Mouse (Mus musculus) cerebellum, postnatal 4 days (tissue): ENCODE measurements around the gene Afmid.

Experiments used
- DNase-seq, 2 experiments: peaks; one replicate each; pipeline ENCODE4 v3.0.0; 2022; ENCODE audit warnings: low spot score in 2 of 2, mixed read lengths in 1 of 2

Afmid gene

DNA sequence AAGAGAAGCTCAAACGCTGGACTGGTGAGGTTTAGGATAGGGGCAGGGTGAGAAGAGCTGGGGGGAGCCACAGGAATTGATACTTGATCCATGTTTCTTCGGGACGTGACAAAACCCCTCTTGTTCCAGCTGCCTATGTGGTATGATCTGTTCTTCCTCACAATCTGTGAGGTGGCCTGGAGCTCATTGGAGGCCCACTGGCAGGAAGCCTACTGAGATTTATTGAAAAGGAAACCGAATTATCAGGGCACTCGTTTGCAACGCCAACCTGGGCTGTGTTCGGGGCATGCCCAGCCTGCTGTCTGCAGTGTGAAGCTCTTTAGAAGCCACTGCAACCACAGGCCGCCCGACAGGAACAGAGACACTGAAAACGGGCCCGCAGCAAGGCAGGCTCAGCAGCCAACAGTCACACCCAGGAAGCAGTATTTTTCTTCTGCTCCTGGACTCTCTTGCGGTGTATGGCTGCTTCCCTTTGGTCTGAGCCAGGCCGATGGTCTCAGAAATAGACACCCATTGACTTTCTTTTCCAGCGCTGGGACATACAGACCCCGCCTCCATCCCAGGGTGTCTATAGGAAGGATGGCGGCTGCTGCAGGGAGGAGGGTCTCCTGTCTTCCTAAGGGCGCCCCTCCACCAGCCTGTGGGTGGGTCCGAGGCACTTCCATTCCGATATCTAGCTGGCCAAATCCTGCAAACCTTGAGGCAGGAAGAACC is 22.7 kb downstream of the Afmid start:
- DNase-seq, result no peak

DNA sequence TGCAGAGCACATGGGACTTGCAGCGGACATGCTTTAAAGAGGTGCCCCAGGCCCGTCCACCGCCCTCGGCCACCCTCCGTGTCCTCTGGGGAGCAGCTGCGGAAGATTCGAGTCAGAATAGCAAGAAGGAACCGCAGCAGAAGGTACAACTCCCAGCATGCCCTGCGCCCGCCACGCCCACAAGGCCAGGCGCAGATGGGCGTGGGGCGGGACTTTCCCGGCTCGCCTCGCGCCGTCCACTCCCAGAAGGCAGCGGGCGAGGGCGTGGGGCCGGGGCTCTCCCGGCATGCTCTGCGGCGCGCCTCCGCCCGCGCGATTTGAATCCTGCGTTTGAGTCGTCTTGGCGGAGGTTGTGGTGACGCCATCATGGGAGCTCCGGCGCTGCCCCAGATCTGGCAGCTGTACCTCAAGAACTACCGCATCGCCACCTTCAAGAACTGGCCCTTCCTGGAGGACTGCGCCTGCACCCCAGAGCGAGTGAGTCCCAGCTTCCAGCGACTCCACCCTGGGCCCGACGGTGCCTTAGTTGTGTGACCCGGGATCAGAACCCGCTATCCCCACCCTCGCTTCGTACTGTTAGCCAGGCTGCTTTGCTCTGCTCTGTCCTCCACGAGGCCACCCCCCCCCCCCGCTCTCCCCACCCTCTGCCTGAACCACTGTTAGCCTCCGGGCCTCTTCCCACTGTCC is 23.4 kb downstream of the Afmid start, which contains the start of gene Birc5:
Gene Birc5, plus strand, starts transcription at position 267 of the 687 bp plus-strand sequence.
- peak; percentile 89 to 97 for DNase-seq

DNA sequence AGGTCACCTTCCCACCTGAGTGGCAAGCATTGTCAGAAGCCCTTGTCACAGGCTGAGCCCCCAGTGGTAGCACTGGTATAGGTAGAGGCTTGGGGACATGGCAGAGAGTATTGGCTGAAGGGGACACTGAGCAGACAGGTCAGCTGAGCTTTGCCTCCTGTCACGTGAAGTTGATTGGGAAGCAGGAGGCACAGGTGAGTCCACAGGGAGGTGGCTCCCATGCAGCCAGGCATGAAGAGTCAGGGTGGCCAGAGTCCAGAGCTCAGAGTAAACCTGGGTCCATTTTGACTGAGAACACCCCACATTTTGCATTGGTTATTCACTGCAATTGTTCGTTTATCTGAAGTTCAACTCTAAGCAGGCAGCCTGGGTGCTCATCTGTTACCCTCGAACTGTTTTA is 27.2 kb downstream of the Afmid start:
- no peak for DNase-seq

DNA sequence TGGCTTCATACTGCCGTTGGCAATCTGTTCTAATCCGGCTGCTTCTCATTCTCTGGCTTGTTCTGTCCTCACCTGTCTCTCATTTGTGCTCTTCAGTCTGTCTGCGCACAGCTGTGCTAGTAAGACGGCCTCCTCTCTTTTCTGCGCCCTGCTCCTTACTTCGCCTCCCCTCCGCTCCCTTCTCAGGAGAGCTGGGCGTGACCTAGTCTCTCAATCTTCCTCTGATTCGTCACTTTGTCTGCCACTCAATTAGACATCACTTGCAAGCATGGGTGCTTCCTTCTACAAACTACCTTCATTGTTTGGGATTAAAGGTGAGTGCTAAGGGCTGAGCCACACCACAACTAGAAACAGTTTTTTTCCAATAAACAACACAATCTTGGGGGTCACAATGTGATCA is 28.5 kb downstream of the Afmid start:
- no peak for DNase-seq

DNA sequence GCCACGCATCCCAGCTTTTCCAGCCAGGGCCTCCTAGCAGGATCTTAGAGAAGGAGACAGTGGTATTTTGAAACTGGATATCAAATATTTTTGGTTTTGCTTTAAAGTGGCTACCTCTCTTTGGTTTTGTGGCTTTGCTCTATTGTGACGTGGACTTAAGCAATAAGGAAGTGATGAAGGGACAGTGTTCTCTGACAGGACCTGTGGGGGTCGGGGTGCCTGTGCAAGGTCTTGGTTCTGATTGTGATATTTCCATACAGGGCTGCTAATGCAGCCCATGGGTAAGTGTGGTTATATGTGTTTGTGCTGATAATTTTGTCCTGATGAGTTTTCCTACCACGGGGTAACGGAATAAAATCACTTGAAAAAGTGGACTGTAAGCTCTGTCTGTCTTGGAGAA is 29.6 kb downstream of the Afmid start:
- DNase-seq, result no peak

DNA sequence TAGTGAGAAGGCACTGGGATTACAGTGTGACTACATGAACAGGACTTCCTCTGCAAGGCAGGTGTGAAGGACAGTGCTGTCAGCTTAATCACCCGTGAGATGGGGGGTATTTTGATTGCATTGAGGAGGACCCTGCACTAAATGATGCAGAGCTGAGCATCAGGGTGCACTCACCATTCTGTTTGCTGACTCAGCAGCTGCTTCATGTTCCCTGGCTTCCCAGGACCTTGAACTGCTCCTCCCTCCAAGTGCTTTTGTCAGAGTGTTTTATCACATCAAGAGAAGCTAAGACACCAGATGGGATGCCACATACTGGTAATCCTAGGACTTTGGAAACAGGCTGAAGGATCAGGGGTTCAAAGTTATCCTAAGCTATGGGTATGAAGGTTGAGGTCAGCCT is 30.3 kb downstream of the Afmid start:
- no peak for DNase-seq

DNA sequence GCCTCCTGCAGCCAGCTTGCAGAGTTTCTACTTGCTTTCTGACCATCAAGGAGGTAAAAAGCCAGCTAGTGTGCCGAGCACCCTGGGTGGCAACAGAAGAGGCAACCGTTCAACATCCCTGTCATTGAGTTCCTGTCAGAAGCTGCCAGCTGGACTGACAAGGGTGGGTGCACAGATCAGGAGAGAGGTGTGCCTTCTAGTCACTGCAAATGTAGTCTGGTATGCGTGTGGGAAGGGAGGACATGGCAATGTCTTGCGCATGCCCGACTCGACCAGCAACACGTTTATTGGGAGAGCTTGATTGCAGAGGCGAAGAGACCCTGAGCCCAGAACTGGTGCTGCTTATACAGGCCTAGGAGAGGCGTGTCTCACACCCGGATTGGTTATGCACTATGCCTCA is 31.7 kb downstream of the Afmid start:
- no peak for DNase-seq

DNA sequence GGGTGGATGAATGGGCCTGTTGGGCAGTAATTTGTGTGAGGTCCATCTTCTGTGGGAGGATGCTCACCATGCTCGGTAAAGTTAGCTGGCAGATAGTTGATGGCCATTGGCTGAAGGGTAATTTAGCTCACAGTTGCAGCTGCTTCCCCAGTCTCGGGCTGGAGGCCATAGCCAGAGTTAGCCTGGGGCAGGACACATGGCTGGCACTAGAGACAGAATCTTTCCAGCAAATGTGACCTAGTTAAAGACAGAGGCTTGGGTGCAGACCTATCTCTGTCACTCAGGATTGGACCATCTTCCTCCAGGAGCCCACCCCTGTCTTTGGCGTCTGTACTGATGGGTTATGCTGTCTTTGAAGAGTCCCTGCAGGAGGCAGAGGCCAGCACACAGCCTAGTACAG is 32.7 kb downstream of the Afmid start:
- DNase-seq, result no peak

DNA sequence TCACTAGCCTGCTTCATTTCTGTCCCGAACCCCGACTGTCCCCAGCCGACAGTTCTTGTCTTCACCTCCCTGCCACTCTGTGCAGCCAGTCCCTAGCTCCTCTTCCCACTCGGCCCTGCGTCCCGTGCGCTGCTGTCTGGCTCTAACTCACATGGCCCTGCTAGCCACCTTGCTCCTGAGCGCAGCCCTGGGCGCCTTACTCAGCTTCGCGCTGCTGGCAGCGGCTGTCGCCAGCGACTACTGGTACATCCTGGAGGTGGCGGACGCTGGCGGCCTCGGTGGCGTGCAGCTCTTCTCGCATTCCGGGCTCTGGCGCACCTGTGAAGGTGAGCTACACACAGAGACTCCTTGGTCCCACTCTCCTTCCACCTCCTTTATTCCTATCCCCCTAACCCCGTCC is 34.9 kb downstream of the Afmid start, which contains the start of gene Tmem235:
Gene Tmem235, plus strand, starts transcription at position 152 of the 400 bp plus-strand sequence.
- DNase-seq, result no peak

DNA sequence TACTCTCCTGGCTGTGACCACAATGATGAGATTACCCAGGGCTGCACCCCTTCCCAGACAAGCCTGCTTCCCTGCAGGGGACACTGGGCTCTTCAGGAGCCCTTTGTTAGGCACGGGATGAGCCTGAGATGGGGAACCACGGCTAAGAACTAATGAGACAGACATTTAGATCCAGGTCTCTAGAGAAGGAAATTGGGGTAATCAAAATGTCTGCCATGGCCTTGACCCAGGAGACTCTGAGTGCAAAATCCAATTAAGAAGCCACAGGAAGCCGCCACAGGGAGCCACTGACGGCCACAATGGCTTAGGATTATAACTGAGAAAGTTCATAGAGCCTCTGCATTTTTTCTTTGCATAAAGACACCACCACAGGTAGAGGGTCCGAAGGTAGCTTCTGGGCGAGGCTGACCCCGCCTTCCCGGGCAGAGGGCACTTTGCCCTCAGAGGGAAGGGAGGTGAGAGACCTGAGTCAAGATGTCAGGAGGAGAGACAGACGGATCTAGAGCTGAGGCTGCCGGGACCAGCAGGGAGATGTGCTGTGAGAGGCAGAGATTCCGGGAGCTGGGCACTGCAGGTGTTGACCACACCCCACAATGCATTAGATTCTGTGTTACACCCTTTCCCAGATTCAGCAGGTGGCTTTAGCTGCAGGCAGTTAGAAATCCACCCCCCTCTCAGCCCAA is 37.6 kb downstream of the Afmid start:
- no peak for DNase-seq

DNA sequence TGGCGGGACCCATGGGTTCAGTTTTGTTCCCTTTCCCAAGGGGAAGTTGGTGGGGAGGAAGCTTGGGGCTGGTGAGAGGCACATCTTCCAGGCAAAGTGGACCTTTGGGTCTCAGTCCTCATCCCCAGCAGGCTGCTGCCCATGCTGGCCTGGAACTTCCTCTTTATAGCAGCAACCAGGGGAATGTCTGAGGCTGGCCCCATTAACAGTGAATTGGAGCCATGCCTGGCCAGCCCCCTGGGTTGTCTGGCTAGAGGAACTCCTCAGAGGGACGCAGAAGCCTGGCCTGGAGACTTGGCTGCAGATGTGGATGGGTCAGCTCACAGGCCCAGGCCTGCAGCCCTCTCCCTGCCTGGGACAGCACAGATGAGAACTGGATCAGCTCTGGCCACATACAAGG is 39.1 kb downstream of the Afmid start:
- DNase-seq, result no peak

DNA sequence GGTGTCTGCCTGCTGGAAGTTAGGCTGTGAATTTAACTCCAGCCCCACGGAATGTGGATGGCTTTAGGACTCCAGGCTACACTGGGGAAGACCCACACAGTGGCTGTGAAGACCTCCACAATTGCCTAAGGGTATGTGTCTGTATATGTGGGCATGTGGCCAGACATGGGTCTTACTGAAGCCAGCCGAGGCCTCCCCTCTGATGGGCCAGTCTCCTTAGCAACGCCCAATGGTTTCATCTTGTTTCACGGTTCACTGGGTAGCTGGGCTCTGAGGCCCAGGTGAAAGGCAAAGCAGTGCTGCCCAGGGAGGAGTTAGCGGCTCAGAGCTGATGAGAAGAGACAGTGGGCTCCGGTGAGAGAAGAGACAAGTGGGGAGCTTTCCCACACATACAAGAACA is 40.3 kb downstream of the Afmid start:
- no peak for DNase-seq

DNA sequence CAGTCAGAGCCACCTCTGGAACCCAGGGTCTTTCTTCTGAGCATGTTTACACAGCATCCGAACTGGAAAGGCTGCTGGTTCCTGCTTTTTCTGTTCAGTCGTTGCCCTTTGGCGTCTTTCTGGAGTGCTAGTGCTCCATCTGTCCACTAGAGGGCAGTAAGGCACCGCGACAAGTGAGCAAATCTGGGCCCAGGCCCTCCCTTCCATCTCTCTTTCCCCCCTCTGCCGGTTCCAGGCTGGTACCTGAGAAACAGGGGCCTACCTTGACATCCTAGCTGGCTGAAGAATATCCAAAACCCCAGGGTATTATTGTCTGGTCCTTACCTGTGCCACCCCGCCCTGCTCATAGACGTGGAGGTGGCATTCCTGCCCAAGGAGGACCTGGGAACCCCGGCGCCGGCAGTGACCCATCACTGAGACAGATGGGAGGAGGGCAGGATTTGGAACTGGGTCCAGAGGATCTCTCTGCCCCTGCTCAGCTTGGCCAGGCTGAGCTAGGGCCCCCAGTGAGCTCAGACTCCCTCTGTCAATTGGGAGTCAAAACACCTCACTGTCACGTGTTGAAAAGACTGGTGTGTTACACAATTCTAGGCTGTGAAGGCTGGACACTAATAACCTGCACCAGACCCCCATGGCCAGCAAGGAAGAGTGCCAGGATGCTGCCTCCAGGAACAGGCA is 45.1 kb downstream of the Afmid start:
- peak; percentile 64 to 81 for DNase-seq

DNA sequence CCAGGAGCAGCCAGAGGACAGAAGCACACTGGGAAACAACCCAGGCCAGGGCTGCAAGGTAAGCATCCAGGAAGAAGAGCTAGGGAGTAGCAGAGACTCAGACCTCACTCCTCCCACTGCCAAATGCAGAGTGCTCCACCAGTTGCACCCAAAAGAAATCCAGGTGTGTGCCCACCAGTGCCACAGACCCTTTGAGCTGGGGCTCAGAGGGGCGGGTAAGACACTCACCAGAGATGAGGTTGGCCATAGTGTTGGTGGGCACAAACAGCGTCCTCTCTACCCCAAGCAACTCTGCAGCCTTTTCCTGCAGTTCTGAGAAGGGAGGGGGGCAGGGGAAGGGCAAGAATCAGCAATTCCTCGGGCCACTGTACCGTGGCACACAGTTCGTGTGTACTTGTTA is 45.7 kb downstream of the Afmid start:
- DNase-seq, result no peak

DNA sequence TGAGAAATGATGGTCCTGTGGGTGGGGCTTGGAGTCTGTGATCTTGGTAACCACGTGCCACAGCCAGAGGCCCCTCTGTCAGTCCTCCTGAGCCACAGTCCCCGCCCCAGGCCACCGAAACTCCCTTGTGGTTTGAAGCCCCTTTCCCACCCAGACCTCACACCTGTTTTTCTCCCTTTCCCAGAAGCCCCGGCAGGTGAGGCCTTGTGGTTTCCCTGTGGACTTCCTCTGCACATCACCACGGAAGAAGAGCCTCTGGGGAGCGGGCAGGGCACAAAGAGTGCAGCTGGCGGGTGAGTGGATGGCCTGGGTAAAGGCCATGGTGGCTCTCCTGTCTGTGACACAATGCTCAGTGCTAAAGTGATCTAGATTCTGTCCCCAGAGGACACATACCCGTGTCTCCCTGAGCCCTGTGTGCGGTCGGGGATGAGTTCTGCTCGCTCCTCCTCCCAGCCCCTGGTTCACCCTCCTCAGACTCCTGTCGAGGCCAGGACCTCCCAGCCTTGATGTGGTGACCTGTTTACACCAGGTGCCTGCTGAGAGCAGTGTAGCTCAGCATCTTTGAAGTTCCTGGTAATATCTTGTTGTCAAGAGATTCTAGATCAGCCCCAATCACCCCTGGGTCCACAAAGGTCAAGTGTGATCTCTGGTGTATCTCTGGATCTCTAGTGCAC is 46.3 kb downstream of the Afmid start:
- no peak for DNase-seq

DNA sequence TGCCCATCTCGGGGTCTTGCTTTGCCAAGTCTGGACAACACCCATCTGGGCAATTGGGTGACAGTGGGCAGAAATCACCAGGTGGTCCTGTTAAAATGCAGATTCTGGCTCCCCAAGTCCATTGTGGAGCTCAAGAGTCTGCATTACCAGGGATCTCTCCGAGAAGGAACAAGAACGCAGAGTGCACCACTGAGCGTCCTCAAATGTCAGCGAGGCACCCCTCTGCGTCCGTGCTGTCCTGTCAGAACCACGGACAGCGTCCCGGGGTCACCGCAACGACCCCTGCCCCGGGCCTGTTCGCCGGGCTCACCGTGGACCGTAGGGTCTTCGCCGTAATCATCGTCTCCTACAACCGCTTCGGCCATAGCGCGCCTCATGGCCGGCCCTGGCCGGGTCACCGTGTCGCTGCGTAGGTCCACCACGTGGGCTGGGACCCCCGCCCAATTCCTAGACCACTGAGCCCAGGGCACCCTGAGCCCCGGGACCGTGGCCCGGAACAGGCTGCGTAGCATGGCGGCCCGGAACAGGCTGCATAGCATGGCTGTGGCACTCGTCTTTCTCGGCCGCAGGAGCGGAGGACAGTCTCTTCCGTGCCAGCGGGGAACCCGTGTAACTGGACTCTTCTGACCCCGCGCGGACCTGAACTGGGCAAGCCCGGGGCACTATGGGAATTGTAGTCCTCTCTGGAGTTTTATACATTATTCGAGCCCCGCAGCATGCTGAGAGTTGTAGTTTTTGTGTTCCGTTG is 47.3 kb downstream of the Afmid start, which contains the start of gene Tha1:
Gene Tha1, minus strand, starts transcription at position 621 of the 748 bp plus-strand sequence.
- DNase-seq, result peak; percentile 51 to 74

DNA sequence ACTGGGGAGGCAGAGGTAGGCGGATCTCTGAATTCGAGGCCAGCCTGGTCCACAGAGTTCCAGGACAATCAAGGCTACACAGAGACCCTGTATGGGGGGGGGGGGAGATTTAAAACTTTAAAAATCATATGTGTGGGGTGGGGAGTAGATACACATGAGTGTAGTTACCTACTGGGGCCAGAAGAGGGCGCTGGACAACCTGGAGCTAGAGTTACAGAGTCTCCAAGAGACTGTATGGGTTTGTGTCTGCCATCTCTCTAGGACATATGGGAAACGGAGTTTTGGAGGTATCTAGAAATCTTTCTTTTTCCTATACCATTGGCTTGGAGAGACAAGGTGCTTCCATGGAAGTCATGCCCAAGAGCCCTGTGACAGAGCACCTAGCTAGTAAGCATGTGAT is 48.7 kb downstream of the Afmid start:
- no peak for DNase-seq

DNA sequence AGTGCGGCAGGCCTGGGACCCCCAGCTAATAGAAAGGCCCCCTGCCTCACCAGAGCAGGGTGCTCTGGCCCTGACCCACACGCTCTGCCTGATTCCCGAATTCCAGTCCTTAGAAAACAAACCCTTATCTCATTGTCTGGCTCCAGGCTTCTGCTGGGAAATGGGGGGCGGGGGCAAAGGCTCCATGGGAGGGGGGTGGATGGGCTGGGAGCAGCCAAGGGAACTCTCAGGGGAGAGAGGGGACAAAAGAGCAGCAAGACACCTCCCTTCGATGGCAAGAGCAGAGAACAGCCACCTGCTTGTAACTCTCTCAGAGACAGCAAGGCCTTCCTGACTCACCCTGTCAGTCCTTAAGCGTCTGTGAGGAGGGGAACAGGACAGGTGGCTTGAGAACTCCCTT is 50.0 kb downstream of the Afmid start:
- DNase-seq, result no peak

DNA sequence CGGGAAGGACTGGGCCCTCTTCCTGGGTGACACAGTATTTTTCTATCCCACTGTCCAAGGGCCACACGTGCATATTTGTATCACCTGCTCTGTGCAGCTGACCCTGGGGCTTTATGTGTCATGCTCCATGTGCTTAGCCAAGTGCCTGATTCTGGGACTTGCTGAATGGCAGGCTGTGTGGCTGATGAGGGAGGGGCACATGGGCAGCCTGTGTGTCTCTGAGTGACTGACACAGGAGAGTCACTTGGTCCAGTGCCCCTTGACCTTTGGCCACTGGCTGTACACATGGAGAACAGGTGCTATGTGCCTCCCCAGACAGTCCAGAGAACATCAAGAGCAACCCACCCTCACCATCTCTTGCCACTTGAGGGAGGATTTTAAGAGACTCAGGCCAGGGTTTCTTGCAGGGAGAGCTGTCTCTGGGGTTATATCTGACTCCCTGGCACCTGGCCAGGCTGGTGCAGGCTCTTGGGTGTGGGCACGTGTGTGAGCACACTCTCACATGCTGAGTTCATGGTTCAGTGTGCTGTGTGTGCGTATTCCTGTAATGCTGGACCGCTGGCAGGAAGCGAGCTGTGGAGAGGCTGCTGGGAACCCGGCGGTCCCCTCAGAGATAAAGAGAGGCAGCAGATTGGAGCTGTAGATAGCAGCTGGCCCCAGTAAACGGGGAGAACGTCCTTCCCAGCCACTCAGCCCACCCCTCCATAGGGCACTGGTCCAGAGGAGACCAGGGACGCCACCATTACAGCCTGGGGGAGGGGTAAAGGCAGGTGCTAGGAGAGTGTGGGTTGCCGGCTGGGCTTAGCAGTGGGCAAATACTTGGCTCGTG is 52.4 kb downstream of the Afmid start:
- peak in 1 of 2 experiments; percentile 66 for DNase-seq

DNA sequence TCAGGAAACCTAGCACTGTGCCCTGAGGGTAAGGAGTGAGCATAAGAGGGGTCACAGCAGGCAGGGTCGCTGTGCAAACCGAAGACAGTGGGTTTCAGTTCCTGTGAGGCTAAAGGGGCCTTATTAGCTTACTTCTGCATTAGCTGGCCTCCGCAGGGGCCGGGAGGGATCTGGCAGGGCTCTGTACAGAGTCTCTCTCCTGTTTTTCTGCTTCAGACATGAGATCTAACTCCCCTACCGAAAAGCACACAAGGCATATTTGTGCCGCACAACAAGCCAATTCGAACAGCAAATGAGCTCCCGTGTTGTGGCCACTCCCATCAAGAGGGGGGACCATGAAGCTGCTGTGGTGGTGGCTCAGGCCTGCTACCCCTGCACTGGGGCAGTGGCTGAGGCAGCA is 53.2 kb downstream of the Afmid start:
- no peak for DNase-seq
